Mouse (Mus musculus) heart, postnatal 0 days (tissue): ENCODE measurements at regions not wholly inside any gene's neighbourhood (a gene's known extent, or its start where the extent isn't known, plus 50 kb on each side); places are given as distances from the start of the nearest gene placed in this dataset.
"Not testable (repeated sequence)": the region's sequence is repeated elsewhere in the genome, so short reads cannot be mapped to it uniquely, and the experiment has no call there.

Experiments
- ATAC-seq: fragments of 200-750 bp; cut with Nextera tagmentation; 2 replicates; pipeline ENCODE4 v1.8.0; 2017; ENCODE audit warnings: low read depth, moderate number of reproducible peaks, moderate library complexity; ENCODE audit not compliant: insufficient read depth
- DNase-seq: peaks from one replicate; pipeline ENCODE4 v3.0.0-alpha.2; 2016; ENCODE audit warnings: low spot score
- H3K27ac ChIP-seq: fragments of 300-500 bp; sonication (generic); 2 replicates; pipeline ENCODE4 v1.5.1; 2014; ENCODE audit warnings: low read depth, mild to moderate bottlenecking
- H3K27me3 ChIP-seq: fragments of 300-500 bp; sonication (generic); 2 replicates; pipeline ENCODE4 v1.6.1; 2014; ENCODE audit warnings: low read length, mixed read lengths; ENCODE audit not compliant: control insufficient read depth, insufficient read depth
- H3K36me3 ChIP-seq: fragments of 300-500 bp; sonication (generic); replicated peaks from 2 replicates; pipeline ENCODE4 v1.6.1; 2014; ENCODE audit warnings: low read length, mixed read lengths; ENCODE audit not compliant: control insufficient read depth, insufficient read depth
- H3K4me1 ChIP-seq: fragments of 300-500 bp; sonication (generic); 2 replicates; pipeline ENCODE4 v1.6.1; 2014; ENCODE audit warnings: antibody characterized with exemption; ENCODE audit not compliant: control insufficient read depth, insufficient read depth
- H3K4me2 ChIP-seq: fragments of 300-500 bp; sonication (generic); 2 replicates; pipeline ENCODE4 v1.6.1; 2014; ENCODE audit warnings: low read depth, mild to moderate bottlenecking, low read length, moderate library complexity
- H3K4me3 ChIP-seq: fragments of 300-500 bp; sonication (generic); 2 replicates; pipeline ENCODE4 v1.5.1; 2014; ENCODE audit warnings: low read depth, low read length
- H3K9ac ChIP-seq: fragments of 300-500 bp; sonication (generic); replicated peaks from 2 replicates; pipeline ENCODE4 v1.6.1; 2014; ENCODE audit warnings: low read depth, low read length, mixed read lengths
- H3K9me3 ChIP-seq: fragments of 300-500 bp; sonication (generic); replicated peaks from 2 replicates; pipeline ENCODE4 v1.6.1; 2016; ENCODE audit warnings: low read length; ENCODE audit not compliant: control insufficient read depth
- CTCF ChIP-seq: IDR thresholded peaks from 2 replicates; pipeline ENCODE4 v1.5.1; 2016; ENCODE audit warnings: antibody characterized with exemption, control low read depth, low read depth
- EP300 ChIP-seq: IDR thresholded peaks from 2 replicates; pipeline ENCODE4 v1.6.1; 2016; ENCODE audit warnings: antibody characterized with exemption, low read depth
- whole genome bisulfite sequencing: fragments of 180-500 bp; shearing (Covaris S2); extraction: QIAGEN DNeasy Blood & Tissue Kit; methylation state at CpG from one replicate; pipeline ENCODE4 v1.1.7; 2014; 5-methylcytosine and 5-hydroxymethylcytosine counted together

- H3K9me3 ChIP-seq, result peaks cover 9% of the 10 kb centered on the region; the same call in 1 of the 2 replicates
- ATAC-seq (no peak), DNase-seq (no peak)
- TF ChIP-seq CTCF (no peak), EP300 (no peak)
- 62% methylated on average over 4 of the region's 4 CpGs for WGBS
- H3K9ac ChIP-seq, result no peak overlapping the region
- H3K4me2 ChIP-seq, result no peak overlapping the region
- H3K27ac ChIP-seq, result no peak overlapping the region
- H3K36me3 ChIP-seq, result no peaks in the 10 kb centered on the region
- H3K4me1 ChIP-seq, result no peaks in the 10 kb centered on the region
- no peaks in the 10 kb centered on the region for H3K27me3 ChIP-seq
- no peak overlapping the region for H3K4me3 ChIP-seq
These were observed 76.4 kb upstream of the Trim24 start for GRCm38 (mm10) chr6:37794211-37794610.

DNA sequence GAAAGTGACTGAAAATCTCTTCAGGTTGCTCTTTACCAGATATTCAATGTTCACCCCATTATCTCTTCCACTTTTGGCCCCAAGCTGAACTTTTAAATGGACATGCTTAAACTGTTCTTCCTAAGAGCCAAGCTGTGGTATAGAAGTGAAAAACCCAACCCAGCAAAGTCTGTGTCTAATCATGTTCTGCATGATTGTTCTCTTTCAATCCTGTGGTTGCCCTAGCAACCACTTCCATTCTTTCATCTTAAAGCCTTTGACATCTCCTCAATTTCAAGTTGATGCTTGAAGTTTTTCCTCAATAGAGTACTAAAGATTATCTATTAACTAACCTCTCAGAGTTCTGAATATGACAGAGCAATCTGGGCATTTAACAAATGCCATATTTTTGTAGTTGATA is 75.6 kb upstream of the Trim24 start:
- no peaks in the 10 kb centered on the region for H3K27me3 ChIP-seq
- ATAC-seq (no peak), DNase-seq (no peak)

DNA sequence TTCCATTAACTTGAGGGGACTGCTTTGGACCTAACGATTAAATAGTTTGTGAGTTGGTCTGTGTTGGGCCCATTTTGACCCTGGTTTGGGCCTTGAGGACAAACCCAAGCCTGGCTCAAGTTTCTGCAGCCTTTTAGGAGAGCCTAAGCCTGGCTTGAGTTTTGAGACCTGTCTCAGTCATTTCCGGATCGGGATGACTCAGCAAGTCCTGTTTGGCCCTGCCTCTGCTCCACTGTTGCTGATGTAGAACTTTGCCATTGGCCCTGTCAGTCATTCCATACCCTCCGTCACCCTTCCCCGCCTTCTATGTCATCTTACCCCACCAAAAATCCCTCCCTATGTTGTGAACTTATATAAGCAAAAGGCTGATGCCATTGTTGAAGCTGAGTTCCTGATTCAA is 67.4 kb upstream of the Trim24 start:
- no peaks in the 10 kb centered on the region for H3K4me1 ChIP-seq
- no peak for DNase-seq
- H3K9ac ChIP-seq, result no peak overlapping the region
- no peaks in the 10 kb centered on the region for H3K36me3 ChIP-seq
- no peak overlapping the region for H3K4me2 ChIP-seq
- TF ChIP-seq EP300, result no peak
- TF ChIP-seq CTCF, result no peak
- H3K9me3 ChIP-seq, result 0 out of 2 replicates have a peak, but pooled peaks cover 8% of the 10 kb centered on the region
- no peaks in the 10 kb centered on the region for H3K27me3 ChIP-seq
- 85% methylated on average over 5 of the region's 5 CpGs for WGBS
- H3K27ac ChIP-seq, result no peak overlapping the region
- H3K4me3 ChIP-seq, result no peak overlapping the region
- no peak for ATAC-seq

More for the DNA sequence above, 75.6 kb upstream of the Trim24 start:
- Histone ChIP-seq H3K27ac (no peak overlapping the region), H3K36me3 (no peaks in the 10 kb centered on the region), H3K4me3 (no peak overlapping the region), H3K9ac (no peak overlapping the region), H3K4me1 (no peaks in the 10 kb centered on the region), H3K4me2 (no peak overlapping the region), H3K9me3 (peaks cover 12% of the 10 kb centered on the region; the same call in 1 of the 2 replicates)
- TF ChIP-seq CTCF (no peak), EP300 (no peak)

- not testable (repeated sequence) for H3K9ac ChIP-seq, ATAC-seq, DNase-seq, H3K27me3 ChIP-seq, H3K36me3 ChIP-seq, H3K27ac ChIP-seq, H3K4me1 ChIP-seq, H3K9me3 ChIP-seq, H3K4me3 ChIP-seq, H3K4me2 ChIP-seq
- 94% methylated on average over 24 of the region's 24 CpGs for WGBS
These were observed 64.7 kb upstream of the Trim24 start for GRCm38 (mm10) chr6:37805896-37806295.

DNA sequence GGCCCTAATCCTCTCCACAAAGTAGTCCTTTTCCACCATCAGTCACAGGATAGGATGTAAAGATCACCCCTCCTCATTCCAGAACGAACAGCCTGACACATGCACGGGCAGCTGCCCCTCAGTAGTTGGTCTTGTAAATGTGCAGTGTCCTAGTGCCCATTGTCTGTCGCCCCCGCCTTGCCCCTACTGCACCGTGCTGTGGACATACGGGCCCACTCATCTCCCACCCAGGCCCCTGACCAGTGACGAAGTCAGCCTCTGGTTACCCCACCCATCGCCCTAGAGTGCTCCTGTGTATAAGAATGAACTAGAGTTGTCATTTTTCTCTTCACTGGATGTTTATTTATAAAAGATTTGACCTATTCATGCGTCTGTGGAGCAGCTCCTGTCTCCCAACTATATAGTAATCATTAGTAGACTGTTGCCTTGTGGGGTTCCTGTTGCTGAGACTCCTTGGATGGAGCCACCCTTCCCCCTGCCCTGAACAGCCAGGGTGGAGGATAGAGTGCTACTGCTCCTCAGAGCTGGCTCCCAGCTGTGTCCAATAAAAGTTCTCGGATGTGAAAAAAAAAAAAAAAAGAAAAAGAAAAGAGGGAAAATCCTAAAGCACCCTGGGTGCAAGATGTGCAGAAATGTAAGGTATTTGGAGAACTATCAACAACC is 64.0 kb upstream of the Trim24 start:
- WGBS, result 79% methylated on average over 1 of the region's 10 CpGs
- H3K4me2 ChIP-seq, DNase-seq, H3K4me3 ChIP-seq, H3K27ac ChIP-seq, H3K4me1 ChIP-seq, H3K9ac ChIP-seq, H3K9me3 ChIP-seq, H3K36me3 ChIP-seq, H3K27me3 ChIP-seq: not testable (repeated sequence)
- 0 out of 2 replicates have a peak, but pooled peaks have one; percentile 47 for ATAC-seq

DNA sequence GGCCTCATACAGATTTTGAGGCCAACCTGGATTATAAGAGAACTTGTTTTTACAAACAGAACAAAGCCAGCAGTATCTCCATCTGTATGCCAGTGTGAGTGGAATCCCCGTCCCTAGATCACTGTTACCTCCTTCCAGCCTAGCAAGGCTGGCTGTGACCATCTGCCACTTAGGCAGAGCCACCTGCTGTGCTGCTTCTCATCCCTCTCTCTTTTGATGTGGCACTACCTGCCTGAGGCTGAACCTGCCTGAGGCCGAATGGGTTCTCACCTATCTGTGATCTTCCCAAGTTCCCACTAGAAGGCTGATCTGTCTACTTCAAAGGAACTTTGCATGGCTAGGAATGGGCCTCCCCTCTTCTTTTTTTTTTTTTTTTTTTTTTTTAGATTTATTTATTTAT is 55.4 kb upstream of the Trim24 start:
- not testable (repeated sequence) for H3K36me3 ChIP-seq, DNase-seq, H3K9me3 ChIP-seq, H3K9ac ChIP-seq, H3K27ac ChIP-seq, H3K4me1 ChIP-seq, H3K4me2 ChIP-seq, H3K27me3 ChIP-seq, H3K4me3 ChIP-seq, ATAC-seq
- WGBS, result 71% methylated on average over 2 of the region's 2 CpGs
